Mouse (Mus musculus) bone marrow, adult 2 months (tissue): ENCODE results near the gene Elmo2.

ENCODE experiments used
- CTCF ChIP-seq: fragments of 200-500 bp; IDR thresholded peaks from 2 replicates; pipeline ENCODE4 v1.5.1; 2011; ENCODE audit warnings: low read length, control low read depth; ENCODE audit not compliant: control insufficient read depth, insufficient read depth
- POLR2A ChIP-seq: fragments of 200-500 bp; IDR thresholded peaks from 2 replicates; pipeline ENCODE4 v1.6.1; 2011; ENCODE audit warnings: low read depth, mild to moderate bottlenecking, control low read depth, low read length, borderline replicate concordance; ENCODE audit not compliant: control insufficient read depth

GRCm38 (mm10) chr2:165252381-165252780 lies 73.9 kb downstream of the Elmo2 start:
- TF ChIP-seq POLR2A (no peak), CTCF (no peak)
